Comparison of ENCODE assay signal across 9 mouse cellular contexts in genomic region chr9:61705586-61706233, GRCm38 (mm10).
A peak's percentile ranks its signal among the peaks of the same experiment; 100 is the strongest.
DNase-seq lines count a peak whose midpoint lies in the region.
"Had no signal": no experiment of that assay in that cellular context is flagged by ENCODE, and none has a peak within 500 bp of the region (broad histone marks: within the 10 kb centered on the region; RNA-seq: fewer than 3 reads in every experiment).

No protein-coding gene starts in this region.

- DNase-seq in adrenal gland, adult (ENCODE audit: inconsistent age in 2 of 2, low spot score in 1 of 2) = peak; percentile 25 to 62
- DNase-seq in adrenal gland, postnatal 10 days = no peak
- DNase-seq in right cerebral cortex, adult 18-20 months = peak; percentile 60
- DNase-seq in right cerebral cortex, postnatal 4 days = no peak
- DNase-seq in lung, postnatal 4 days = peak; percentile 49 to 61
- no peak for DNase-seq in yolk sac, embryonic 10.5 days (ENCODE audit: low spot score)
- DNase-seq in cerebellum, adult 8-10 months = no peak
- DNase-seq in embryo, embryonic 11 days = no peak
- DNase-seq: cerebellum, adult 11 months had no signal

Comparison
In these comparisons a context has a peak if more than half of its experiments do, and no peak if none do; other contexts are left out.
1. DNase-seq: peak in adrenal gland, adult (2 of 2), right cerebral cortex, adult 18-20 months (single experiment) and lung, postnatal 4 days (2 of 2); none in adrenal gland, postnatal 10 days (single experiment), right cerebral cortex, postnatal 4 days (single experiment), yolk sac, embryonic 10.5 days (single experiment), cerebellum, adult 8-10 months (single experiment) and embryo, embryonic 11 days (single experiment).